Mouse (Mus musculus): ENCODE measurements at regions not wholly inside any gene's neighbourhood (a gene's known extent, or its start where the extent isn't known, plus 50 kb on each side); places are given as distances from the start of the nearest gene placed in this dataset.

DNA sequence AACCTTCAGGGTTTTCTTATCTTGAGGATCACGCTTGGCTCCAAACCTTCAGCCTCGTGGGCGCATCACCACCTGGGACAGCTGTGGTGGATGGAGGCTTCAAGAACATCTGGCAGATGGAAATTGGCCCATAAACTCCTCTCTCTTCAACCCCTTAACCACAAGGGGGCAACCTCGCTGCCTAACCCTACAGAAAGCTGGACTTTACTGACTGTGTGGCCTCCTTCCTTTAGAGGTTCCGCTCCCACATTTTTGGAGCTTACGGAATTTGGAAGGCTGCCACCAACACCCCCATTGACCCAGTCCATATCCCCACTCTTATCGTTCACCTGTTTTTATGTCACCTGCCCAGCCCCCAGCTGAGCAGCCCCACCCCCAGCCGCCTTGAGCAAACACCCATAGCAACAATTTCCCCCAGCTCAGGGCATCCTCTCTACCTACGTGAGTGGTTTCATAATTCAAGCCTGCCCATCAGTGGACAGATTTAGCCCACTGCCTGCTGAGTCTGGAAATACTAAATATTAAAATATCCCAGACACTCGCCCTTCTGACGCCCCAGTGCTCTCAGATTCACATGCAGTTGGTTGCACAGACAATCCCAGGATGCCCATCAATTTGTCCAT, 167.0 kb upstream of the Slc22a22 start:
- TF ChIP-seq POLR2A (IDR thresholded peaks at IDR 0.05; ENCODE audit: low read depth, low read length) (no peak), CTCF (IDR thresholded peaks at IDR 0.05; ENCODE audit: borderline replicate concordance, insufficient read depth, low read length) (0 out of 2 replicates have a peak, but pooled peaks have one; percentile 20)

Data from embryonic fibroblast, embryonic 13.5 days (primary cell).